Mouse (Mus musculus): ENCODE results near the gene Tbcel.

The Tbcel gene

GRCm38 (mm10) chr9:42484667-42485066 lies 22.9 kb downstream of the Tbcel start:
- DNase-seq, result no peak

GRCm38 (mm10) chr9:42482944-42483343 lies 24.7 kb downstream of the Tbcel start:
- no peak for DNase-seq

- DNase-seq, result no peak
Observed at GRCm38 (mm10) chr9:42476166-42476565, 31.4 kb downstream of the Tbcel start.

- DNase-seq, result no peak
Observed at GRCm38 (mm10) chr9:42474244-42474643, 33.4 kb downstream of the Tbcel start.

DNA sequence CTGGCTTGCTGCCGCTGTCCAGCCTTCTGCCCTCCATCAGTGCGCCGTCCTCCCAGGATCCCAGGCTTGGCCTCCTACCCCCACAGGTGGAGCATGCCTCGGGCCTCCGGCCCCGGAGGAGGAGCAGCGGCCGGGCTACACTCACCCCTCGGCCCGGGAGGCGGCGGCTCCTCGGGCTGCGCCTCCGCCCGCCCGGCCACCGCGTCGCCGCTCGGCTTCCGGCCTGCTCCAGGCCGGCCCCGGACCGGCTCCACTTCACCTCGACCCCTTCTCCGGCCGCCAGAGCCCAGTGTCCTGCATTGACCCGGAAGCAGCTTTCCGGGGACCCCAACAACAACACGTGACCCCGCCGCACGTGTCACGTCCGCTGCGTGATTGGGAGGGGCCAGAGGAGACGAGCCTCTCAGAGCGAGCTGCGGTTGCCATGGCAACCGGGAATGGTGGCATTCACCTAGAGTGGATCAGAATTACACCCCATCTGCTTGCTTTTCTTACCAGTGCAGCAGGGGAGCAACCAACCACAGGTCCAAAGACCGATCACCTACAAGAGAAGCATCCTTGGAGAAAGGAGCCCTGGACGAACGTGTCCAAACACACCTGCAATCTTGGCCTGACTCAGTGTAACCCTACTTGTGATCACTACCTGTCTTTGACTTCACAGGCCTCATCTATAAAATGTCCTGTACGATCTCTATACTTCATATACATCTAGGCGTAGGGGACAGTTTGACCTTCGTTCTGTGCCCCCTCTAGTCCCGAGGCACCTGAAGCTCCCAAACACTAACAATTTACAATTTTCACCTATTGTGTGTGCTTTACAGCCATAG lies 35.5 kb downstream of the Tbcel start:
- peak; percentile 94 for DNase-seq

GRCm38 (mm10) chr9:42471214-42471613 lies 36.4 kb downstream of the Tbcel start:
- no peak for DNase-seq

DNA sequence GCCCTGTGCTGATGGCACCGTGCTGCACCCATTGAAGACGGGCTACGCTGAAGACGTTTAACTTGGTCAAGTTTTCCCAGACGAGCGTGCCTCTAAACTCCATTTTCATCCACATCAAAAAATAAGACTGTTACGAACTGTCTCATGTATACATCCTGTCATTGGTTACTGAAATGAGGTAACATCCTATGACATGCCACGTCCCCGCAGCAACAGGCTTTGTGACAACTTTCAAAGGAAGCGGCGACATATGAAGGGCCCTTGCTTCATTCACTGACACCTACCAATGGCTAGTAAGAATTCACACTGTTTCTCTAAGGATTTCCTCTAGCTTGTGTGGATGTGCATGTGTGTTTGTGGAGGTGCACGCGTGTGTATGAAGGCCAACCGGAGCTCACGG lies 38.3 kb downstream of the Tbcel start:
- DNase-seq, result no peak

DNA sequence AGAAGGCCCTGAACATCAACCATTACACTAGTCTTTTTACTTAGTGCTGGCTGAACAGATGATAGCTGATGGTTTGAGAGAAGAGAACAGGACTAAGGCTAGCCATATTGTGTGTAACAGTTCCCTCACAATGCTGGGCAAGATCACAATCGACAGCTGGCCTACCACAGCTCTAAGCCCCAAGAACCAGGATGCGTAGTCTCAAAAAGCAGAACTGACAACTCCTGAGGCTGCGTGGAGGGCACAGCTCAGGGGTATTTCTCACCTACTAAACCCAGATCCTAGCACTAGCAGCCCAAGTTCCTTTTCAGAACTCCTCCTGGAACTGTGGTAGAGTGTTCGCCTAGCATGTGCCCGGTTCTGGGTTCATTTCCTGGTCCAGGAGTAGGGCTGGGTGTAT lies 39.2 kb downstream of the Tbcel start:
- no peak for DNase-seq

DNA sequence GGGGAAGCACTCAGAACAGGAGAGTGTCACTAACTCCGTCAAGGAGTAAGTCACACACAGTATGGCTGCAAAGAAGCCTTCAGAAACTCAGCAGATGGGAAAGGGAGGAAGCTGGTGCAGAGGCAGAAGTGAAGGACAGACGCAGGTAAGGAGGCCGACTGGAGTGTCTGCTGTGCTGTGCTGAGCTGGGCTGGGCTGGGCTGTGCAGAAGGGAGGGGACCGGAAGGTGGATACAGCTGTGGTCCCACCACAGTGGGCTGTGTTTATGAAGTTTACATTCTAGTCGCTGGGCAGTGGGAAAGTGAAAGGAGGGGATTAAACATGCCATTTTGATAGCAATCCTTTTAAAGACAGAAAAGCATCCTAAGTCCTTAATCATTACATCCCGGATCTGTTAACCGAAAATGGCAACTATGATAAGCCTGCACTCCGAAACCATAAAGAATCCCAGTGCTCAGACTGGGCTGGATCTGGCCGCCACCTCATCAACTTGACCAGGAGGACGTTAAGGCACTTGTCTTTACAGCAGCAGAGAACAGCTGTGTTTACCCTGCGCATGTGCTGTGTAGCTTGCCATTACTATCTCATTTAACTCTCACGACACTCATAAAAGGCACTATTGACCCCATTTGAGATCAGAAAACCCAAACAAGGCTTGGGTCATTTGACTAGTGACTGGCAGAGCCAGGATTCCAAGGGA lies 40.3 kb downstream of the Tbcel start:
- DNase-seq, result no peak

DNA sequence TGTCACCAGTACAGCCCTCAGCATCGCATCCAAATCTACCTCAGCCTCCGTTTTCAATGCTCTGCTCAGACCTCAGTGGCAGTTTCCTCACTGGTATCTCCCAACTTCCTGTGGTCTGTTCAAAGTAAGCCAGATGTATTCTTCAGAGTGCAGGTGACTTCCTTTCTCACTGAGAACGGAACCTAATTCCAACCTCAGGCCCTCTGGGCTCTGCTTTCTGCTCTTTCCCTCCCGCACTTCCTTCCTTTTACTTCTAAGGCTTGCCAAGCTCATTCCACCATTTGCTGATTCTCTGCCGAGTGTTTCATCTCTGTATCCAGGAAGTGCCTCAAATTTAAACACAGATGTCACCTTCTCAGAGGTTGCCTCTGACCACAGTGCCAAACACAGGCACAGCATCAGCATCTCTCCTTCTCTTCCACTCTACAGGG lies 41.9 kb downstream of the Tbcel start:
- DNase-seq, result no peak

DNA sequence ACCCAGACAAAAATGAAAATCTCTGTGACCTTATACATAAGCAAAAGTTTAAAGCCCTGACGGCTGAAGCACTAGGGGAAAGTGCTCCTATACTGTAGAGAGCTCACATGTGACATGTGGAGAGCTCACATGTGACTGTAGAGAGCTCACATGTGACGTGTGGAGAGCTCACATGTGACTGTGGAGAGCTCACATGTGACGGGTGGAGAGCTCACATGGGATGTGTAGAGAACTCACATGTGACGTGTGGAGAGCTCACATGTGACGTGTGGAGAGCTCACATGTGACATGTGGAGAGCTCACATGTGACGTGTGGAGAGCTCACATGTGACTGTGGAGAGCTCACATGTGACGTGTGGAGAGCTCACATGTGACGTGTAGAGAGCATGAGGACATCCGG lies 43.4 kb downstream of the Tbcel start:
- DNase-seq, result no peak

- no peak for DNase-seq
Observed at GRCm38 (mm10) chr9:42463220-42463989, 44.2 kb downstream of the Tbcel start.

GRCm38 (mm10) chr9:42462585-42463219 lies 44.9 kb downstream of the Tbcel start:
- DNase-seq, result no peak

DNA sequence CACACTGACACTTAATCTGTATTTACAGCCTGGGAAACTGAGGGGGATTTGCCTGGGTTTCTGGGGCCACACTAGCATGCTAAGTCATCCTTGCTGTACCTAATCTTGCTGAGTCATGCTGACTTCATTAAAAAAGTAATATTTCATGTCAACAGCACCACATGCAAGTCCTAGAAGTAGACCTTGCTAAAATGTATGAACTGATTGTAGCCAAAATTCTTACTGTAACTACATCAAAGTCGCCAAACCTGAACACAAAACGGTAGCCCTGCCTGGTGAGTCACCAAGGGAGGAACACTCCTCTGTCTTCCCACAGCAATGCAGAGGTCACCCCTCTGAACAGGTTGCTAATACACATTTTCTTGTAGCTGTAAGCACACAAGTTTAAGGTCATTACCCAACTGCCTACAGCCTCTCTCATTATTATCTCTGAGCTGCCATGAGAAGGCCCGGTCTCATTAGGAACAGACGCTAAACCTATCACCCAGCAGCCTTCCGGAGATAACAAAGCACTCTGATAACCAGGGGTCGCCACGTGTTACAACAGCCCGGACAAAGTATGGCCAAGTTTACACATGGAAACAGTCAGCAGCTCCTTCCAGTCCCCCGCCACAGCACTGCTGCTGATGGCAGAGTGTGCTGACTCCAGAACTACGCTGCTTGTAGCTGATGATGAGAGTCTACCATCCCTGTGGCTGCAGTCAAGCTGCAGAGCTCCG lies 46.1 kb downstream of the Tbcel start:
- DNase-seq, result no peak

DNA sequence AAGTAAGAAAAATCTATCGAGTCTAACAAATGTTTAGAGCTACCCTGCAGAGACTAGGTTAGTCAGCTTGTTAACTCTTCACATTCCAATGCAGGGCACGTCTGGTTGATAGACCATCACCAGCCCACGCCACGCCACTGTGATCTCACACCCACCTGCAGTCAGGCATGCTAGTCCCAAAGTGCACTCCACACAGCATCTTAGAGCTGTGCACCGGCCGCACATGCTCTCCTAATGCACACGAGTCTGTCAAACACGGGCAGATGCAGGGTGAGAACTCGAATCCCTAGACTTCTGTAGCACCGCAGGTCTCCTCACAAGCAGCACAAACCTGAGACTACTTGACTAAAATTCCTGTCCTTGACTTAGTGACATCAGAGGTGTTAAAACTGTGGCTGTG lies 47.3 kb downstream of the Tbcel start:
- no peak for DNase-seq

- no peak for DNase-seq
Observed at GRCm38 (mm10) chr9:42459736-42460135, 47.9 kb downstream of the Tbcel start.

- no peak for DNase-seq
Observed at GRCm38 (mm10) chr9:42458741-42459515, 48.7 kb downstream of the Tbcel start.

DNA sequence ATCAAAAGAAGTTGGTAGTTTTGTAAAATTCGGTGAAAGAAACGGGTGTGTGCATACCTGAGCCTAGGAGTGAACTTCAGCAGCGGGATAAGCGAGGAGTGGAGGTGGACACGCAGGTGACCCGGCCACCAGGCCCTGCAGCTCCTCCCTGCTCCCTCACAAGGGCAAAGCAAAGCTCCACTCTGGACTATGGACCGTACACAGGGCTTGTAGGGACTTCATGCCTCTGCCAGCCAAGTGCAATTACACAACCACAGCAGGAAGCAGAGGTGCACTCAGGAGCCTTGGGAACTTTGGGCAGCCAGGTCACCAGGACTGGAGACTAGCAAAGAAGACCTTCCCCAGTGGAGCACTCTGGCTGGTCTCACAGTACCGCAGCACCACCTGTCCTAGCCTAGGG lies 50.1 kb downstream of the Tbcel start:
- DNase-seq, result no peak

DNA sequence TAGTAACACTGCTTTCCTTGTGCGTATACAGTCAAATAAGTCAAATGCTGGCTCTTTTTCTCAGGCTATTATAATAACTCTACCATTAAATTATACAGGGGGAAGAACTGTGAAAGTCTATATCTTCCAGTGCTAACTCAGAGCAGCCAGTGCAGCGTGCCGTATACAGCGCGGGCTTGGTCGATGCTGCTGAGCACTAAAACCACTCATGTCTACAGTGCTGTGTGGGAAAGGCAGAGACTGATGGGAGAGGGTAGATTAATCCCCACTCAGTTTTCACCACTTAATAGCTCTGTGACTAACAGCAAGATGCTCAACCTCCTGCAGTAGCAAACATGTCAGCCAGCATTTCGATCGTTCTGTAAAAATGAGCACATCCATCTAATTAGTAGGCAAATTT lies 53.2 kb downstream of the Tbcel start:
- no peak for DNase-seq

DNA sequence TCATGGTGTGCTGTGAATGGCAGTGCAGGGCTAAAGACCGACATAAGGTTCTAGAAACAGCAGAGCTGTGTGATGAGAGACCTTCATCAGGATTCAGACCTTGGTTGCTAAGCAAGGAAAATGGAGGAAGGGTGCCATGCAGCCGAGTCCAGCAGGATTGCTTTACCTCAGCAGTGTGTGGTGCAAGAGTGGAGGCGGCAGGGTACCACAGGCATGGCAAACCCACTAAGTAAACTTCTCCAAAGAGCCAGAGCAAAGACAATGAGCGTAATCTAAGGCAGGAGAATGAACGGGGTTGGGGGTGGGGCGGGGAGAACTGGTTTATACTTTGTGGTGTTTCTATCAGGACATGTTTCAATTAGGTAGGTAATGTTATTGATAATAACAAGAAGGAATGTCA lies 58.6 kb downstream of the Tbcel start:
- no peak for DNase-seq

GRCm38 (mm10) chr9:42442100-42442499 lies 65.5 kb downstream of the Tbcel start:
- no peak for DNase-seq

- no peak for DNase-seq
Observed at GRCm38 (mm10) chr9:42441234-42441633, 66.4 kb downstream of the Tbcel start.

Data from cerebellum, adult 9-10 months (tissue).